Mouse (Mus musculus): ENCODE results near the gene Cd3eap.

Cd3eap gene

DNA sequence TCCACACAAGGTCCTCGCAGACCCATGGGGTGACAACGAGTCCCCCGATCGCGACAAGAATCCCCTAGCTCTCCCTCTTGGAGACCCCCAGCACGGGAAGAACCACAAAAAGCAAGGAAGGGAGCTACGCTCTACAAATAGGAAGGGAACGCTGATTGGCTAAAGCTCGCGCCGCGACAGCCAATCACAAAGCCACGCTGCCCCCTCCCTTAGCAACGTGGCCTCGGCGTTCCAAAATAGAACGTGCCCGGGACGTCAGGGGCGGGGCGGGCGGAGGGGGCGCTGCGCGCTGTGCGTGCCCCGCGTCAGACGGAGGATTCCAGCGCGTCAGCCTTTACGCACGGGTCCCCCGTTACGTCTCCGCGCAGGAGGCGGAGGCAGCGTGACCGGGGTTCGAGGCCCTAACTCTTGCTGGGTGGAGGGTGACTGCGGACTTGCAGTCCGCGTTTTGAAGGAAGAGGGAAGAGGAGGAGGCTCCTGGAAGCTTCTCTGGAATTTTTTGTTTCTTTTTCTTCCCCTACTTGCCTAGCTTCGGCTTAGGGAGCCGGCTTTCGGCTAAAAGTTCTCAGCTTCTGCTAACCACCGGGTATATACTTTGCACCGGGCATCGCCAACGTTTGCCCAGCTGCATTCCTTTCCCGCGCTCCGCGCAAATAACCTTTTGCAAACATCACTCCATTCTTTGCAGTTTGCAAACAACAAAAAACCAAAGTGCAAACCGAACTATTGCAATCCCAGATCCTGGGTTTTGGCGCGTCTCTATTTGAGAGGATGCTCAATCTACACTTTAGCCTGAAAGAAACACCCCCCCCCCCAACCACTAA, 50.6 kb downstream of the Cd3eap start:
- peak; percentile 95 to 97 for DNase-seq (ENCODE audit: low spot score in 2 of 2)

GRCm38 (mm10) chr7:19307739-19308453, 51.4 kb downstream of the Cd3eap start:
- peak in 1 of 2 experiments; percentile 75 for DNase-seq (ENCODE audit: low spot score in 2 of 2)

DNA sequence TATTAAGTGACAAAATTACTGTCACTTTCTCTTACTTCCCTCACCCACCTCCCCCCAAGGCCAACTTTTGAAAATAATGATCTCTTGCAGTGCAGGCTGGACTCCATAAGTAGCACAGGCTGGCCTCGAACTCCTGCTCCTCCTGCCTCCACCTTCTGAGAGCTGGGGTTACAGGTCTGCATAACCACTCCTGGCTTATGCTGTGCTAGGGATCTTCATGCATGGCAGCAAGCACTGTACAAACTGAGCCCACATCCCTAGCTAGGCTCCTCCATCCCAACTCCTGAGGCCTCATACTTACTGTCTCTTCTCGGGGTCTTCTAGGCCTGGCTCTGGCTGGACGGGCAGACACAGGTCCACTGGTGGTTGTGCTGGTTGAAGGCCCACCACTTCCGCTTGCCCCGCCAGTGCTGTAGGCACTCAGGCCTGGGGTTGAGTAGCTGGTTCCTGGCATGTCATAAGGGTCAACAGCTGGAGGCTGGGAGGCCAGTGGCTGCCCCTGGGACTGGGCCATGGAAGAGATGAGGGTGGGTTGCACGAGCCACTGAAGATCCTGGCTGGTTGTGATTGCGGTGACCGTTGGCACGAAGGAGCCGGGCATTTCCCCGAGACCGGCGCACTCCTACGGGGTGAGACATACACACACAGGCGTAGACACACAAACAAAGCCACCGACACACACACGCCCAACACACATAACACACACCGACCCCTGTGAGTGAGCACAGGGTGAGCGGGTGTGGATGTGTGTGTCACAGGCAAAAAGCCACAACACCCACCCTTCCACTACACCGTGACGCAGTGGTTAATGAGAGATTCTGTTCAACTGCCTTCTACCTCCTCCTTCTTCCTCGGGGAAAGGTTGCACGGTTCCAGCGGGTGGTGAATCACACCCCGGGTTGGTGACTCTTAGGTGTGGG, 52.2 kb downstream of the Cd3eap start:
- DNase-seq (ENCODE audit: low spot score in 2 of 2): no peak
